Mouse (Mus musculus) neural tube, embryonic 13.5 days (tissue): ENCODE results near the gene Klhl15. TPM values are rescaled to one million over a fixed set of nuclear protein-coding genes. Genes with fewer than 3 reads are reported as not detected.

Experiments used
- ATAC-seq: fragments of 200-750 bp; cut with Nextera tagmentation; 2 replicates; pipeline ENCODE4 v1.8.0; 2017; ENCODE audit warnings: low read depth, mild to moderate bottlenecking, moderate TSS enrichment, moderate library complexity
- H3K27ac ChIP-seq: fragments of 300-500 bp; sonication (generic); replicated peaks from 2 replicates; pipeline ENCODE4 v1.5.1; 2015; ENCODE audit warnings: moderate library complexity, mild to moderate bottlenecking, inconsistent platforms
- H3K27me3 ChIP-seq: fragments of 300-500 bp; sonication (generic); 2 replicates; pipeline ENCODE4 v1.6.1; 2015; ENCODE audit warnings: mild to moderate bottlenecking, inconsistent platforms
- H3K36me3 ChIP-seq: fragments of 300-500 bp; sonication (generic); 2 replicates; pipeline ENCODE4 v1.6.1; 2015; ENCODE audit warnings: mild to moderate bottlenecking, inconsistent platforms
- H3K4me1 ChIP-seq: fragments of 300-500 bp; sonication (generic); replicated peaks from 2 replicates; pipeline ENCODE4 v1.6.1; 2015; ENCODE audit warnings: inconsistent platforms
- H3K4me2 ChIP-seq: fragments of 300-500 bp; sonication (generic); 2 replicates; pipeline ENCODE4 v1.6.1; 2015; ENCODE audit warnings: inconsistent platforms, mild to moderate bottlenecking, moderate library complexity
- H3K4me3 ChIP-seq: fragments of 300-500 bp; sonication (generic); 2 replicates; pipeline ENCODE4 v1.5.1; 2015; ENCODE audit warnings: mild to moderate bottlenecking, inconsistent platforms
- H3K9ac ChIP-seq: fragments of 300-500 bp; sonication (generic); 2 replicates; pipeline ENCODE4 v1.6.1; 2015; ENCODE audit warnings: moderate library complexity, mild to moderate bottlenecking, inconsistent platforms
- H3K9me3 ChIP-seq: fragments of 300-500 bp; sonication (generic); 2 replicates; pipeline ENCODE4 v1.6.1; 2016; ENCODE audit warnings: inconsistent platforms
- WGBS: fragments of 180-500 bp; shearing (Covaris S2); methylation state at CpG from one replicate; pipeline ENCODE4 v1.1.7; 2015; 5-methylcytosine and 5-hydroxymethylcytosine counted together
- microRNA-seq: library from miRNA; unstranded; fragments of <30 nt; microRNA quantifications from one replicate; pipeline ENCODE4, GENCODE M21; 2016
- polyA plus RNA-seq: library from polyadenylated mRNA; unstranded; fragments of >200 nt; fragmentation: Nextera tagmentation; extraction: Ambion mirVana; gene quantifications from 2 replicates; pipeline ENCODE4 v1.2.1, GENCODE M21; 2015

Klhl15 gene
- polyA plus RNA-seq, 1 experiment from 2014 or later, result 8.7 TPM

DNA sequence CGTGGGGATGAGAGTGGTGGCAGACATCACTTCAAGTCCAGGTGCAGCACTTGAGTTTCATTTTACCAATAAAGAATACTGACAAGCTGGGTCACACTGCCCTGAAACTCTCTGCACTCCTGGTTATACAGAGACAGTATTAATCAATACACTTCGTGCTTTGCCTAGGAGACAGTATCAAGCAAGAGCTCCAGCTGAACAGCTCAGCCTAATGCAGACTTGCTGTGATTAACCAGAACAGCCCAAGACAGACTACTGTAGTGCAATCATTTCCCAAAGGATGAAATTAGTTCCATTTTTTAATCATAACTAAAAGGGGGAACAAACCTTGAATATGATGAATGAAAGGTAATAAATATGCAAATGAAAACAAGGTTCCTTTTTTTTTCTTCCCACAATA, 68.5 kb downstream of the Klhl15 start:
- Histone ChIP-seq H3K4me1 (no peaks in the 10 kb centered on the region), H3K9me3 (no peaks in the 10 kb centered on the region), H3K27ac (no peak overlapping the region), H3K4me2 (no peak overlapping the region), H3K4me3 (no peak overlapping the region), H3K27me3 (peaks cover 64% of the 10 kb centered on the region), H3K9ac (no peak overlapping the region), H3K36me3 (no peaks in the 10 kb centered on the region)
- 56% methylated on average over 2 of the region's 2 CpGs for WGBS
- ATAC-seq, result no peak

GRCm38 (mm10) chrX:94321036-94321902, 86.9 kb downstream of the Klhl15 start:
- Histone ChIP-seq H3K27me3 (peaks cover 67% of the 10 kb centered on the region), H3K4me1 (no peaks in the 10 kb centered on the region), H3K27ac (no peak overlapping the region), H3K4me3 (no peak overlapping the region), H3K4me2 (no peak overlapping the region), H3K36me3 (no peaks in the 10 kb centered on the region), H3K9ac (no peak overlapping the region), H3K9me3 (no peaks in the 10 kb centered on the region)
- 64% methylated on average over 11 of the region's 11 CpGs for WGBS
- no peak for ATAC-seq

Small RNA genes lying within 50 kb of the gene (microRNA-seq; reads per million reads assigned to microRNA genes)
- not detected for gene Mir7673

Other genes with a start within 250 kb of the Klhl15 start
- gene Zfx, start 110.9 kb upstream of the Klhl15 start, polyA plus RNA-seq, result 20.0 and 25.6 TPM in 2 replicates
- gene Eif2s3x, start 21.7 kb upstream of the Klhl15 start, polyA plus RNA-seq, result 93.5 and 93.9 TPM in 2 replicates
- gene Fam90a1b, start 132.2 kb downstream of the Klhl15 start, polyA plus RNA-seq, result not detected in 2 replicates
- 122 and 139 TPM in 2 replicates for gene Apoo, start 132.5 kb downstream of the Klhl15 start, polyA plus RNA-seq